Mouse (Mus musculus) liver, embryonic 13.5 days (tissue): ENCODE measurements around the gene Trhr2. TPM values are rescaled to one million over a fixed set of nuclear protein-coding genes. Genes with fewer than 3 reads are reported as not detected.

Experiments
- ATAC-seq: fragments of 200-750 bp; cut with Nextera tagmentation; 2 replicates; pipeline ENCODE4 v1.8.0; 2017; ENCODE audit warnings: low read depth, mild to moderate bottlenecking, moderate number of reproducible peaks, moderate library complexity
- DNase-seq: peaks from one replicate; pipeline ENCODE4 v3.0.0; 2022
- H3K27ac ChIP-seq: fragments of 300-500 bp; sonication (generic); 2 replicates; pipeline ENCODE4 v1.5.1; 2015; ENCODE audit warnings: moderate library complexity, mild to moderate bottlenecking, inconsistent platforms
- H3K27me3 ChIP-seq: fragments of 300-500 bp; sonication (generic); 2 replicates; pipeline ENCODE4 v1.6.1; 2015; ENCODE audit warnings: mild to moderate bottlenecking, inconsistent platforms
- H3K36me3 ChIP-seq: fragments of 300-500 bp; sonication (generic); 2 replicates; pipeline ENCODE4 v1.6.1; 2015; ENCODE audit warnings: mild to moderate bottlenecking, inconsistent platforms
- H3K4me1 ChIP-seq: fragments of 300-500 bp; sonication (generic); replicated peaks from 2 replicates; pipeline ENCODE4 v1.6.1; 2015; ENCODE audit warnings: inconsistent platforms
- H3K4me2 ChIP-seq: fragments of 300-500 bp; sonication (generic); 2 replicates; pipeline ENCODE4 v1.6.1; 2015; ENCODE audit warnings: inconsistent platforms, mild to moderate bottlenecking, moderate library complexity
- H3K4me3 ChIP-seq: fragments of 300-500 bp; sonication (generic); replicated peaks from 2 replicates; pipeline ENCODE4 v1.5.1; 2015; ENCODE audit warnings: mild to moderate bottlenecking, inconsistent platforms
- H3K9ac ChIP-seq: fragments of 300-500 bp; sonication (generic); 2 replicates; pipeline ENCODE4 v1.6.1; 2015; ENCODE audit warnings: mild to moderate bottlenecking, inconsistent platforms
- H3K9me3 ChIP-seq: fragments of 300-500 bp; sonication (generic); replicated peaks from 2 replicates; pipeline ENCODE4 v1.6.1; 2016; ENCODE audit warnings: inconsistent platforms
- WGBS: fragments of 180-500 bp; shearing (Covaris S2); methylation state at CpG from one replicate; pipeline ENCODE4 v1.1.7; 2015; ENCODE audit not compliant: insufficient replicate concordance; 5-methylcytosine and 5-hydroxymethylcytosine counted together
- polyA plus RNA-seq: library from polyadenylated mRNA; unstranded; fragments of >200 nt; fragmentation: Nextera tagmentation; extraction: Ambion mirVana; gene quantifications from 2 replicates; pipeline ENCODE4 v1.2.1, GENCODE M21; 2015

The Trhr2 gene
- polyA plus RNA-seq, 1 experiment from 2014 or later = not detected

GRCm38 (mm10) chr8:122341790-122342189 lies 18.8 kb downstream of the Trhr2 start:
- Histone ChIP-seq H3K27me3 (peaks cover 11% of the 10 kb centered on the region; the same call in 1 of the 2 replicates), H3K4me1 (peaks cover 85% of the 10 kb centered on the region), H3K4me2 (no peak overlapping the region), H3K9ac (peak overlapping the region; percentile 31; the same call in 1 of the 2 replicates), H3K36me3 (peaks cover 39% of the 10 kb centered on the region), H3K4me3 (no peak overlapping the region), H3K27ac (peak overlapping the region; percentile 35; the same call in 1 of the 2 replicates), H3K9me3 (peaks cover 4% of the 10 kb centered on the region)
- WGBS = 53% methylated on average over 6 of the region's 6 CpGs
- ATAC-seq = peak; percentile 18
- no peak for DNase-seq

- Histone ChIP-seq H3K27ac (peak overlapping the region; percentile 66), H3K36me3 (peaks cover 50% of the 10 kb centered on the region), H3K4me3 (no peak overlapping the region), H3K9ac (no peak overlapping the region), H3K4me2 (no peak overlapping the region), H3K4me1 (peaks cover 92% of the 10 kb centered on the region), H3K27me3 (peaks cover 11% of the 10 kb centered on the region; the same call in 1 of the 2 replicates), H3K9me3 (peaks cover 15% of the 10 kb centered on the region)
- no peak for ATAC-seq
- DNase-seq = no peak
- 75% methylated on average over 3 of the region's 3 CpGs for WGBS
Measured at GRCm38 (mm10) chr8:122340761-122341160, 19.8 kb downstream of the Trhr2 start.

GRCm38 (mm10) chr8:122338852-122339251 lies 21.7 kb downstream of the Trhr2 start:
- peaks cover 30% of the 10 kb centered on the region for H3K9me3 ChIP-seq
- peaks cover 78% of the 10 kb centered on the region for H3K4me1 ChIP-seq
- ATAC-seq (no peak), DNase-seq (no peak)
- H3K4me2 ChIP-seq = no peak overlapping the region
- H3K27ac ChIP-seq = no peak overlapping the region
- no peak overlapping the region for H3K9ac ChIP-seq
- H3K4me3 ChIP-seq = no peak overlapping the region
- H3K36me3 ChIP-seq = peaks cover 69% of the 10 kb centered on the region
- peaks cover 11% of the 10 kb centered on the region; the same call in 1 of the 2 replicates for H3K27me3 ChIP-seq
- WGBS = 70% methylated on average over 6 of the region's 6 CpGs

GRCm38 (mm10) chr8:122336251-122336910 lies 24.2 kb downstream of the Trhr2 start:
- peaks cover 93% of the 10 kb centered on the region for H3K36me3 ChIP-seq
- no peak overlapping the region for H3K27ac ChIP-seq
- H3K4me3 ChIP-seq = peak overlapping the region; percentile 14; the same call in 1 of the 2 replicates
- no peak overlapping the region for H3K9ac ChIP-seq
- H3K27me3 ChIP-seq = no peaks in the 10 kb centered on the region
- no peak for ATAC-seq
- WGBS = 74% methylated on average over 81 of the region's 81 CpGs
- DNase-seq = no peak
- H3K9me3 ChIP-seq = peaks cover 30% of the 10 kb centered on the region
- H3K4me2 ChIP-seq = peak overlapping the region; percentile 33
- peaks cover 75% of the 10 kb centered on the region for H3K4me1 ChIP-seq

GRCm38 (mm10) chr8:122335638-122336250 lies 24.8 kb downstream of the Trhr2 start:
- H3K9ac ChIP-seq = no peak overlapping the region
- DNase-seq (no peak), ATAC-seq (no peak)
- peaks cover 99% of the 10 kb centered on the region for H3K36me3 ChIP-seq
- H3K27me3 ChIP-seq = no peaks in the 10 kb centered on the region
- peak overlapping the region; percentile 14; the same call in 1 of the 2 replicates for H3K4me3 ChIP-seq
- H3K4me2 ChIP-seq = peak overlapping the region; percentile 33
- peaks cover 30% of the 10 kb centered on the region for H3K9me3 ChIP-seq
- WGBS = 85% methylated on average over 57 of the region's 57 CpGs
- H3K4me1 ChIP-seq = peaks cover 75% of the 10 kb centered on the region
- peak overlapping the region; percentile 34; the same call in 1 of the 2 replicates for H3K27ac ChIP-seq

- peaks cover 99% of the 10 kb centered on the region for H3K36me3 ChIP-seq
- no peak overlapping the region for H3K4me3 ChIP-seq
- H3K27me3 ChIP-seq = no peaks in the 10 kb centered on the region
- peaks cover 75% of the 10 kb centered on the region for H3K4me1 ChIP-seq
- DNase-seq (no peak), ATAC-seq (no peak)
- no peak overlapping the region for H3K4me2 ChIP-seq
- peaks cover 30% of the 10 kb centered on the region for H3K9me3 ChIP-seq
- H3K27ac ChIP-seq = peak overlapping the region; percentile 34; the same call in 1 of the 2 replicates
- WGBS = 95% methylated on average over 13 of the region's 13 CpGs
- H3K9ac ChIP-seq = no peak overlapping the region
Measured at GRCm38 (mm10) chr8:122334791-122335490, 25.6 kb downstream of the Trhr2 start.

GRCm38 (mm10) chr8:122333531-122333930 lies 27.0 kb downstream of the Trhr2 start:
- Histone ChIP-seq H3K36me3 (peaks cover 99% of the 10 kb centered on the region), H3K27me3 (no peaks in the 10 kb centered on the region), H3K9me3 (peaks cover 30% of the 10 kb centered on the region), H3K27ac (no peak overlapping the region), H3K4me1 (peaks cover 75% of the 10 kb centered on the region), H3K4me3 (no peak overlapping the region), H3K4me2 (no peak overlapping the region), H3K9ac (no peak overlapping the region)
- no peak for ATAC-seq
- no peak for DNase-seq
- WGBS = 91% methylated on average over 7 of the region's 7 CpGs

- no peak overlapping the region for H3K4me2 ChIP-seq
- H3K36me3 ChIP-seq = peaks cover 99% of the 10 kb centered on the region
- ATAC-seq (0 out of 2 replicates have a peak, but pooled peaks have one; percentile 3), DNase-seq (peak; percentile 70)
- peak overlapping the region; percentile 68 for H3K27ac ChIP-seq
- H3K9me3 ChIP-seq = peaks cover 30% of the 10 kb centered on the region
- peaks cover 76% of the 10 kb centered on the region for H3K4me1 ChIP-seq
- 79% methylated on average over 6 of the region's 6 CpGs for WGBS
- no peak overlapping the region for H3K4me3 ChIP-seq
- H3K27me3 ChIP-seq = no peaks in the 10 kb centered on the region
- no peak overlapping the region; the same call in 1 of the 2 replicates for H3K9ac ChIP-seq
Measured at GRCm38 (mm10) chr8:122332753-122333506, 27.6 kb downstream of the Trhr2 start.

- ATAC-seq (no peak), DNase-seq (no peak)
- H3K4me2 ChIP-seq = no peak overlapping the region; the same call in 1 of the 2 replicates
- peaks cover 19% of the 10 kb centered on the region for H3K9me3 ChIP-seq
- peak overlapping the region; percentile 75 for H3K9ac ChIP-seq
- no peaks in the 10 kb centered on the region for H3K27me3 ChIP-seq
- WGBS = 61% methylated on average over 3 of the region's 3 CpGs
- peaks cover 99% of the 10 kb centered on the region for H3K36me3 ChIP-seq
- H3K4me1 ChIP-seq = peaks cover 82% of the 10 kb centered on the region
- peak overlapping the region; percentile 97 for H3K27ac ChIP-seq
- no peak overlapping the region for H3K4me3 ChIP-seq
Measured at GRCm38 (mm10) chr8:122331134-122331523, 29.4 kb downstream of the Trhr2 start.

GRCm38 (mm10) chr8:122330446-122331133 lies 30.0 kb downstream of the Trhr2 start:
- WGBS = 56% methylated on average over 12 of the region's 12 CpGs
- DNase-seq = peak; percentile 73
- Histone ChIP-seq H3K4me2 (peak overlapping the region; percentile 52), H3K9me3 (peaks cover 14% of the 10 kb centered on the region), H3K9ac (peak overlapping the region; percentile 75), H3K4me3 (peak overlapping the region; percentile 20; the same call in 1 of the 2 replicates), H3K4me1 (peaks cover 84% of the 10 kb centered on the region), H3K27me3 (no peaks in the 10 kb centered on the region), H3K36me3 (peaks cover 99% of the 10 kb centered on the region), H3K27ac (peak overlapping the region; percentile 97)
- peak; percentile 64 for ATAC-seq
